Mouse (Mus musculus) kidney, postnatal 25 days (tissue): ENCODE results near the gene Gm13762.
"Not testable (repeated sequence)": the region's sequence is repeated elsewhere in the genome, so short reads cannot be mapped to it uniquely, and the experiment has no call there.

Source experiments
- DNase-seq, 2 experiments: peaks; one replicate each; pipeline ENCODE4 v3.0.0; 2021; ENCODE audit warnings: mixed read lengths in 2 of 2

Gene Gm13762

GRCm38 (mm10) chr2:88980181-88980580 lies at the start of gene Gm13762:
Gene Gm13762, minus strand, starts transcription at chr2:88980281.
- DNase-seq: no peak

GRCm38 (mm10) chr2:89021436-89021835 lies 41.4 kb upstream of the Gm13762 start:
- not testable (repeated sequence) for DNase-seq

- DNase-seq: no peak
Observed at GRCm38 (mm10) chr2:89018240-89018639, 38.2 kb upstream of the Gm13762 start, which contains the start of gene Olfr1216. Gene Olfr1216, minus strand, starts transcription at chr2:89018340.

DNA sequence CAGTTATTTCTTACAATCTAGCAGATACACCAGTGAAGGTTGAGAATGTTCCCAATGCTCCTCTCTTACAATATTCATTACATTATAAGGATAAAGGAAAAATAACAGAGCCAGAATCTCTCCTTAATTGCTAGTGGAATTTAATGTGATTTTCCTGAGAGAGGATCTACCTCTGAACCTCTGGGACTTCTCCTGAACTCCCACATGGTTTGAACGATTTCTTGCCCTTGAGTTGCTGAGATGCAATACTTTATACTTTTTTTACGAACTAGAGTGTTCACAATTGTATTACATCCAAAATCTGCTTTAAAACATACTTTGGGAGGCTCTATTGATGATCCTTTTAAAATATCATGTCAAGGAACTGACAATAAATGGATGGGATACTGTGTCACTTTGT lies 26.8 kb upstream of the Gm13762 start, which contains the start of gene Olfr1215:
Olfr1215 (minus strand) TSS at position 101 of the 400 bp plus-strand sequence.
- no peak for DNase-seq

DNA sequence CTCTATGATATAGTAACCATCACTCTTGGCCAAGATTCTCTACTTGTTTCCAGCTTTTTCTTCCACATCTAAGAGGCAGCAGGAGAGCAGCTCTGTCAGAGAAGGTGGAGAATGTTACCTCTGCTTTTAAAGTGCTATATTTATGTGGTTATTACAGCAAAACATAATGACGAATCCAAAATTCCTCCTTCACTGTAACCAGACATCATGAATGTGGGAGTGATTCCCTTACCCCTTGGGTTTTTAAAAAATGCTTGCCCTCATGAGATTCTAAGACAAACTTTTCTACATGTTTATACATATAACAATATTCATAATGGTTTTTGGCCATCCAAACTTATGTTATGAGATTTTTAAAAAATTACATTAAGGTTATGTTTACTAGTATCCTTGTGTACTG lies 12.5 kb upstream of the Gm13762 start, which contains the start of gene Olfr1214:
Olfr1214 (minus strand) TSS at position 101 of the 400 bp plus-strand sequence.
- DNase-seq: no peak

GRCm38 (mm10) chr2:88953669-88954068 lies 26.4 kb downstream of the Gm13762 start, which contains the start of gene Olfr1212:
Gene Olfr1212, plus strand, starts transcription at chr2:88953969.
- DNase-seq: no peak

- no peak for DNase-seq
Observed at GRCm38 (mm10) chr2:88938011-88938410, 42.1 kb downstream of the Gm13762 start, which contains the start of gene Olfr1211. Gene Olfr1211, minus strand, starts transcription at chr2:88938111.
